Mouse (Mus musculus) R1 (cell line): Measurements from ENCODE around the gene Tsc1.

Experiments
- DNase-seq: peaks from one replicate; pipeline ENCODE4 v3.0.0-alpha.2; 2018; ENCODE audit warnings: low read depth, low spot score

Gene Tsc1

DNA sequence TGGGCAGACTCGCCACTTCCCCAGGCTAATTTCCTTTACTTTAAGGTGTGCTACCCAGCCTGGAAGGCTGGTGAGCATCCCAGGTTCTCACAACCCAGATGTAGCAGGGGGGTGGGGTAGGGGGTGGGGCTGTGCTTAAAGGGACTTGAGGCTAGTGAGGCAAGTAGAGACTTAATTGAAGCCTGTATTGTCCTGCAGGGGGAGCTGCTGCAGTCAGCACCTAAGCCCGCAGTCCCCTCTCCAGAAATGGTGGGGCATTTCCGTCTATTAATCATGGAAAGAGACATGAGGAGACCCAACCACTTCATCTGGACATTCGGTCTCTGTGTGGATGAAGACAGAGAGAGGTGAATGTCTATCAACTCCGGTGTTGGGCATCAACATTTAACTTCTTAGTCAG is 24.7 kb upstream of the Tsc1 start:
- peak; percentile 89 for DNase-seq

DNA sequence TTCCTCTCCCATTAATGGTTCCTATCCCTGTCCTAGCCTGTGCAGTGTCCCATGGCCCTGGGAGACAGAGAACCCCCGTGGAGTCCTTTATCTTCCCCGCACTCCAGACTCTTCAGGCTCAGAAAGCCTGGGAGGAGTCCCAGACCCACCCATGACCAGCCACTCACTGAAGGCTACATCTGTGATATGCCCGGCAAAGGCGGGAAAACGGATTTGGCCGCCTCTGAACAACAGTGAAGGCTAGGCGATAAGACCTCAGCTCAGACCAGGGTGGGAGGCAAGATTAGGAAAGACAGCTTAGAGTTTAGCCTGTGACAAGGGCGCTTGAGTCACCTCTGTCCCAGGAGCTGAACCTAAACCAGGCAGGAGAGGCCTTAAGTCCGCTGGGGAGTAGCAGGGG is 24.2 kb upstream of the Tsc1 start:
- DNase-seq, result no peak

DNA sequence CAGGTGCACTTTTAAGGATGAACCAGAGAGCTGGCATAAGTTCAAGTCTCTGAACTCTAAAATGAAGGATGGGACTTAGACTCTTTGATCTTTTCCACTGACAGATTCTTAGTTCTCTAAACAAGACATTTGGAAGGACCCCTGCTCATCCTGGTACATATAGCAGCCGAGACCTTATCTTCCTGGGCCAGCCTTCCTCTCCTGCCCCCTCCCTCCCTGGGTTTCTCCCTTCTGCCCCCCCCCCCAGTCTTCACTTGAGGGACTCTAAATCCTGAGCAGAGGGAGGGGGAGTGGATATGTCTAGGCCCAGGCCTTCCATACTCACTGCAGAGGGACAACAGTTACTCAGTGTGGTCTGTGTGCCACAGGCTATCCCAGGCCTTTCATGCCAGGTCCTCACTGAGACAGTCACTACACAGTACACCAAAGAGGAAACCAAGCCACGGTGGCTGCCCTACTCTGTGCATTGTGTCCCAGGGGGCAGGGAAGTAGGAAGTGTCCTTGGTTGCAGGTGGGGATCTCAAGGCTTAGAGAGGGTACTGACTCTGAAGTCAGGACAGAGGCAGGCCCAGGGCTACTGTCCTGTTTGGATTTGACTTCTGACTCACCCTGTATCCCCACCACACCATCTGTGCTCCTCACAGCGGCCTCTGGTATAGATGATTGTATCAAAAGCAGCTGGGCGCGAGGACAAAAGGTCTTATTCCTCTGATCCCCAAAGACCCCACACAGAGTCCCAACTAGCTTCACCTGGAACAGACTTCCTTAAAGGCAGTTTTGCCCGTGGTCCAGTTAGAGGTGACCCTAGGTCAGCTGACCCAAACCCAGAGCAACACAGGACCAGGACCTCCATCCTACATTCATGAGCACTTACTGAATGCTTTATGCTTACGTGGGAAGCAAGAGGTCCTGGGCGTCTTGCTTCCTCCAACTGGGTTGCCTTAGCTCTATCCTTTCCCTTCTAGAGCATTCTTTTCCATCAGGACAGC is 23.2 kb upstream of the Tsc1 start:
- DNase-seq, result no peak

DNA sequence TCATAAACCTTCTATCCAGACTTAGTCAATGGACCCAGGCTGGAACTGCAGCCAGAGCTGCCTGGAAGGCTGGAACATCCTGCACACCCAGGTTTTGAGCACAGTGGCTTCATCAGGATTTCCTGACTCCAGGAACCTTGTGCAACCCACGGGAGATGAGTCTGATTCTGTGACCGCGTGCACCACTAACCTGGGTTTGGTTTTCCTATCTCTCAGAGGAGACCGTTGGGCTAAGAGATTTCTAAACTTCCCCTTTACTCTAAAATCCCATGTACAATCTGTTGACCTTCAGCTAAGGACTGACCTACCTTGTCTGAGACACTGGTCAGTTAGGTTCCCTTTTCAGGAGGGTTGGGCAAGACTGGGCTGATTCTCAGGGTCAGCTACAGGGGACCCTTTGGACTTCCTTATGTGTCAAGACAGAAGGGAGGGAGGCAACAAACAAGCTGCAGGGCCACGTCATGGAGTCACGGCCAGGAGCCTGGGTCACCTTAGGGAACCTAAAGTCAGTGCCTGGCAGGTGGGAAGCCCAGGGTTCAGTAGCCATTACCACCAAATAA is 22.2 kb upstream of the Tsc1 start:
- no peak for DNase-seq

DNA sequence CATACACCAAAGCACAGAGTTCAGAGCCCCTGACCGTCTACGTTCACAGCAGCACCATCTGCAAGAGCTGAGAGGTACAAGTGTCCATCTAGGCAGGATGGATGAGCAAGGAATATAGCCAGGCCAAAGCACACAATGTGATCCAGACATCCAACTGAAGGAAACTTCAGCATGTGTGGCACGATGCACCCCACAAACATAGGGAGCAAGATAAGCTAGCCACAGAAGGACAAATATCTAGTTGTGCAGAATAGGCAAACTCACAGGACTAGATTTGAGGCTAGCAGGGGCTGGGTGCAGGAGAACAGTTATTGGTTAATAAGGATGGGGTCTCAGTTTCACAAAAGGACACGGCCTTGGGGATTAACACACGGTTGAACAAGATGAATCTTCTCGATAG is 21.7 kb upstream of the Tsc1 start:
- DNase-seq, result no peak

DNA sequence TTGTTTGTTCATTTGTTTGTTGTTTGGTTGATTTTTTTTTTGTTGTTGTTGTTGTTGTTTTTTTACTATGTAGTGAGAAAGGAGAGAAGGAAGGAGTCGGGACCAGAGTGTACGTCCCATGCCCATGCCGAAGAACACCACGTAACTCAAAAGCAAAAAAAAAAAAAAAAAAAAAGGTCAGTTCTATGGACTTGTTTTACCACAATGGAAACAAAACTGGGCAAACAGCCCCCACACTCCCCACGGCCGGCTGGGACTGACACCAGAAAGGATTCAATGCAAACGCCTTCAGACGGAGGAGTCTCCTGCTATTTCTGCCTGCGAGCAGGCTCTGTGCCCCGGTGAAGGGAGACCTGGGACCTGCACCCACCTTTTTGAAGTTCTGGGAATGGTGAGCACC is 20.5 kb upstream of the Tsc1 start:
- no peak for DNase-seq

DNA sequence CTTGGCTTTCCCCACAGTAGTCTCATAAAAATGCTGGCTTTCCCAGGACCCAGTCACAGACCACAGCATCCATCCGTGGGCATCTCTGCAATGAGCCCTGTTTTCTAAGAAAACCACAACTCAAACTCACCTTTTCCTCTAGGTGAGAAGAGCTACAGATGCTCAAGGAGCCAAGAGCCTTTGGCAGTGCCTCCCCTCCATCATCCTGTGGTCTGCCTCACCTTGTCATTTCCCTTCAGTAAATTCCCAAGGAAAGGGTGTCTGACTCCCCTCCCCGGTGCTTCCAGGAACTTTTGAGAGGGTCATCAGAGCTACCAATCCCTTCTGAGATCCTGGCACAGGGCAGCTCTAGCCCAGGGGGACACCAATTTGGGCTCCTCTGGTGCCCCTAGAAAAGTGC is 19.9 kb upstream of the Tsc1 start:
- DNase-seq, result no peak

DNA sequence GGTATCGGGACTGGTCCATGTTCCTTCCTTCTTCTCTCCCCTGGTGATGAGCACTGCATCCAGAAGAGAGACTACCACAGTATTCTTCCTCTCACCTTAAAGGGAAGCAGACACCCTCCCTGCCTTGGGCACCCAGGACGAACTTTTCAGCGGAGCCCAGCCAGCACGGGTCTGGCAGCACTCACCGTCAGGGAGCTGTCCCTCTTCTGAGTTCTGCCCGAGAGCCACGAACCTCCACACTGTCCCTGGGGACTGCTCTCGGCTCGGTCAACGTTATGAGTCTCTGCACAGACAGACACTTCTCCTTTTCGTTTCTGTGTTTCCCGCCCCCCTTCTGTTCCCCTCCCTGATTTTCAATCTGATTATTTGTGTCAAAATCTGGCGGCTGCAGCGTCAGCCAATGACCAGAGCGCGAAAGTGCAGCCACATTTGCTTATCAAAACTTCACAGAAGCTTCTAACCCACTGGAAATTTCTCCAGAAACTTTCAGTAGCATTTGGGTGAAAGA is 19.3 kb upstream of the Tsc1 start, which contains the start of gene Gfi1b:
TSS of gene Gfi1b (minus strand) at position 319 of the 508 bp plus-strand sequence.
- no peak for DNase-seq

DNA sequence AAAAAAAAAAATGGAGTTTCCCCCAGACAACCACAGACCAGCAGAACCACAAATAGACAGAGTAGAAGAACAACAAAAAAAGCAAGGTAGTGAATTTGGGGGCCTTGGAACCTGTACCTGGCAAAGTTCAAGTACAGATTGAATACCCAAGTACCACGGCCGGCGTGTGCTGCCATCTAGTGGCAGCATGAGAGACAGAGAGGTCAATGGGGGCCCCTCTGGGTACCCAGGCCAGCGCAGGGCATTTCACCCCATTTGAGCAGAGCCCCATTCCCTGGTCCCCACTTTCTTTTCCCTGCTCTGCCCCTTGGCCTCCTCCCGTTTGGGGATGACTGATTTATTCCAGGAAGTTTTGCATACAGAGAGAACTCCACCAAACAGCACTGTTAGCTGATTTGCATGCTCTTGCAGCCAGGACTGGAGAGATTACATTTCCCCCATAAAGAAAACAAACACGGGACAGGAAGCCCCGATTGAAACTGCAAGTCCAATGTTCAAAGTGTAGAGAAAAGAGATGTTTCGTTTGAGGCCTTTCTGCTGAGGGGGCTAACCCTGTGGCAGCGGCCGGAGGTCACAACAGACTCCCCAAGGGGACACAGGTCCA is 18.4 kb upstream of the Tsc1 start:
- peak; percentile 42 for DNase-seq

DNA sequence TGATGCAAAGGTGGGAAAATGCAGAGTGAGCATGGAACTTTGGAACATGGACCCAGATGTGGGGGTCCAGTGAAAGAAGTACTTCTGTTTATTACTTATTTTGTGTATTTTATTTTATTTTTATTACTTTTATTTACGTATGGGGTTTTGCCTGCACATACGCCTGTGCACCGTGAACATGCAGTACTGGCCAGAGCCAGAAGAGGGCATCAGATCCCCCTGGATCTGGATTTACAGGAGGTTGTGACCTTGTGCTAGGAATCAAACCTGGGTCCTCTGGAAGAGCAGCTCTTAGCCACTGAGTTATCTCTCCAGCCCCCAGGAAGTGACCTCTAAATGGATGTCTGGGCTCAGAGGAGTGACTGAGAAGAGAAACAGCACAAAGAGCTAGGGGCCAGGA is 16.2 kb upstream of the Tsc1 start:
- DNase-seq, result peak; percentile 64

DNA sequence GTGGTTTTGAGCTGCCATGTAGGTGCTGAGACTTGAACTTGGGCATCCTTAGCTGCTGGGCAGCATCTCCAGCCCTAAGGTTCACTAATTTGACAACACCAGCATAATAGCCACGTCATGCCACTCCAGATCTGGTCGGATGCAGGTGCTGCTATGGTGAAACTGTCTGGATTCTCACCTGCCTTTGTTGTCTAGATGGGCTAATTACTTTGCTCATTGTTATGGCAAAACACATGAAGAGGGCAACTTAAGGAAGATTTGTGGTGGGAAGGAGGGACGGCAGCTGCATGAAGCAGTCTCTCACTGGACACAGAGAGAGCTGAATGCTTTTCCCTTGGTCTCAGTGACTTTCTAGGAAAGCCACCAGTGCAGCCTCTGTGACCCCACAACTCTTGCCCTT is 15.0 kb upstream of the Tsc1 start:
- no peak for DNase-seq

DNA sequence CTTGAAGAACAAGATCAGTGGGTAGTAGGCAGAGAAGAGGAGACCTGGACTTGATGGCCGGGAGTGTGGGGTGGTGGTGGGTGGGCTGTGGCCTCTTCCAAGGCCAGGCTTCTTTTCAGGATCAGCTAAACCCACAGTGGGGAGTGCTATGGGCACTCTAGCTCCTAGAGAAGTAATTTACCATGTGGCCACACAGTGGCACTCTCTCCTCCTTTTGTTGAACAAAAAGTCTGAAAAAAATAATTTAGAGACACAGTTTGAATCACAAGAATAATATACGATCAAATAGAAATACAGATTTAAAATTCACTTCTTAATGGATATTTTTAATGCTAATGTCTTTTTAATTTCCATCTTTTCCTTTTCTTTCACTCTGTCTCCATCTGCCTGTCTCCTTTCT is 13.0 kb upstream of the Tsc1 start:
- no peak for DNase-seq

DNA sequence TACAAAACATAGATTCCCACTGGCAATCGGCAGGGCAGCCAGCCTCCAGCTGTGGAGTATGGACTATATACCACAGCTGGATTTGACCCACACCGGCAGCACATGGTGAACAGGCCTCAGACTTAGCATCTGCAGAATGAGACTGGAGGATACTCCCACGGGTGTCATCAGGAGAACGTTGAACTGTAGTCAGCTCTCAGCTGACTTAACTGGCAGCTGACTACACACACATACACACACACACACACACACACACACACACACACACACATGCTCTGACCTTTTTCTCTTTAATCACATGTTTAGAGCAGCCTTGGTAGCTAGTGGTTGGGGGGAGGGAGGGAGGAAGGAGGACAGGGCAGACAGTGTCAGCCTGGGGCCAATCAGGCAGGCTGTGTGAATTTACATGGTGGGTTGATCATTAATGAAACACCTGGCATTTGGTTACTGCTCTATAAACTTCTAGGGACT is 11.1 kb upstream of the Tsc1 start:
- DNase-seq, result no peak

DNA sequence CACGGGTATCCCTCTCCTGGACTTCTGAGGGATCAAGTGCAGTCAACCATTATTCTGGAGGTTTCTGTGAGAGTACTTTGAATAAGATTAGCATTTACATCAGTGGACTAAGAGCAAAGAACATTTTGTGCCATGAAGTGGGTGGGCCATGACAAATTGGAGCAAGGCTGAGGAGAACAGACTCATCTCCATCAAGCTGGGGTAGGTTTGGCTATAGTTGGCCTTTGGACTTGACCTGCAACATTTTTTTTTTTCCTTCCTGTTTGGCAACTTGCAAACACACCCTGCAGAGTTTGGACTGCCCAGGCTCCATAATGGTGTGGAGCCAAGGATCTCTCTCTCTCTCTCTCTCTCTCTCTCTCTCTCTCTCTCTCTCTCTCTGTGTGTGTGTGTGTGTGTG is 8.4 kb upstream of the Tsc1 start:
- DNase-seq, result no peak

DNA sequence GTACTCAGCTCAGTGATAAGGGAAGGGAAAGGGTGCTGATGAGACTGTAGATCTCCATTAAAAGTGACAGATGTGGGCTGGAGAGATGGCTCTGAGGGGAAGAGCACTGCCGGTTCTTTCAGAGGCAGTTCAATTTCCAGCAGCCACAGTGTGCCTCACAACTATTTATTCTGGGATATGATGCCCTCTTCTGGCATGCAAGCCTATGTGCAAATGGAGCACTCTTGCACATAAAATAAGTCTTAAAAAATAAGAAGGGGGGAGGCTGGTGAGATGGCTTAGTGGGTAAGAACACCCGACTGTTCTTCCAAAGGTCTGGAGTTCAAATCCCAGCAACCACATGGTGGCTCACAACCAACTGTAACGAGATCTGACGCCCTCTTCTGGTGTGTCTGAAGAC is 7.9 kb upstream of the Tsc1 start:
- DNase-seq, result no peak

DNA sequence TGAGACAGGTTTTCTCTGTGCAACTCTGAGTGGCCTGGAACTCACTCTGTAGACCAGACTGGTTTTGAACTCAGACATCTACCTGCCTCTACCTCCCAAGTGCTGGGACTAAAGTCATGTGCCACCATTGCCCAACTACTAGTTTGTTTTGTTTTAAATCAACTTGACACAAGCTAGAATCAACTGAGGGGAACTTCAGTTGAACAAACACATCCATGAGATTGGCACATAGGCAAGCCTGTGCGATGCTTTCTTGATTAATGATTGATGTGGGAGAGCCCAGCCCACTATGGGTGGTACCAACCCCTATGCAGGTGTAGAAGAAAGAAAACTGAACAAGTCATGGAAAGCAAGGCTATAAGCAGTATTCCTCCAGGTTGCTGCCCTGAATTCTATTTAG is 5.8 kb upstream of the Tsc1 start:
- no peak for DNase-seq

DNA sequence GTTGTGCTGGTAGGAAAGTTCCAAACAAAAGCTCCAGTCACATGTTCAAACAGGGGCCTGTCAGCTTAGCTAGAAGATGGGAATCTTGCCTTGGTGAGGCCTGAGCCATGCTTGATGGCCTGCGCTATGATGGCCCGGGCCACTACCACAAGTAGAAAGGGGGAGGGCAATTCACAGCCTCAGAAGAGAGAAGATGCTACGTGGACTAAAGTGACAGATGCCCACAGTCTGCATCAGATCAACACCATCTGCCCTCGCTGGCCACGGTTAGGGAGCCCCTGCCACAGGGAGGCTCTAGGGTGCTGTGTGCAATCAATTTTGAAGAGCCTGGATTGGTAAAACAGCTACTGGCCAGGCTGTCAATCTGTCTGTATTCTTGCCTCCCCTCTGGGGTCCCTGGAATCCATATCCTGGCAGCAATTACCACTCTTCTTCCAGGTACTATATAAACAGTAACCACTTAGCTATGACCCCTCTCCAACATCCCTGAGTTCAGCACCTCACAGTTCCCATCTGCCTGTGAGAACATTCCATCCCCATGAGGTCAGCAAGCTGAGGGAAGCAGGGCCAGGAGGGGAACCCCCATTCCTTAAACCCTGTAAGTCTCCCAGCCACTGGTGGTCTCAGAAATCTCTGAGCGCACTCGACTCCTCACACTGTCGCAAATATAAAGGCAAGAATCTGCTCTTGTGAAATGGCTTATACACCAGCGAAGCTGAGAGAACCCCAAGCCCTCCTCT is 3.8 kb upstream of the Tsc1 start:
- DNase-seq, result no peak

DNA sequence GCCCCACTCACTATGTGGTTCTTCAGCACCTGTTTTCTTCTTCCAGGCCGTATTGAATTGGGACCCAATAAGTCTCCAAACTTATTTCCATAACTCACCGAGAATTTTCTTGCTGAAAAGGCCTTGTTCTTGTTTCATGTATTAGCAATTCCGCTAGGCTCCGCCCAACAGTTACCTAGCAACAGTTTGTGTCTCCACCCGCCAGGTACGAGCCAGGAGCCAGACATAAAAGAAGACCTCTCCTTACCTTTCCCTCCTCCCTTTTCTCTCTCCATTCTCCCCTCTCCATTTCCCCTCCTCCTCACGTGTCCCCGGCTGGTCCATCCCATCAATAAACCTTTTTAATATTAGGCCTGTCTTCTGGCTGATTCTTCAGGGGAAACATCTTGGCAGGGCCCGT is 2.7 kb upstream of the Tsc1 start:
- DNase-seq, result peak; percentile 80

DNA sequence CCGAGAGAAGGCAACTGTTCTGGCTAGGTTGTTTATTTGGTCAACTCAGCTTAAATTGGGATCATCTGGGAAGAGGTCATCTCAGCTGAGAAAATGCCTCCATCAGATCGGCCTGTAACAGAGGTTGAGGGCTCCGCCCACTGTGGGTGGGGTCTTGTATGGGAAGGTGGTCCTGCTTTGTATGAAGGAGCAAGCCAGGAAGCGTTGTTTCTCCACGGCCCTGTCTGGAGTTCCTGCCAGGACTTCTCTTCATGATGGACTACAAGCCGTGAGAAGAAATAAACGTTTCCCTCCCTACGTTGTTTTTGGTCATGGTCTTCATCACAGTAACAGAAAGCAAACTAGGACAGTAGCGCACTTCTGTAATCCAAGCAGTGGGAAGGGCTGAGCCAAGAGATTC is 2.1 kb upstream of the Tsc1 start:
- peak; percentile 89 for DNase-seq

DNA sequence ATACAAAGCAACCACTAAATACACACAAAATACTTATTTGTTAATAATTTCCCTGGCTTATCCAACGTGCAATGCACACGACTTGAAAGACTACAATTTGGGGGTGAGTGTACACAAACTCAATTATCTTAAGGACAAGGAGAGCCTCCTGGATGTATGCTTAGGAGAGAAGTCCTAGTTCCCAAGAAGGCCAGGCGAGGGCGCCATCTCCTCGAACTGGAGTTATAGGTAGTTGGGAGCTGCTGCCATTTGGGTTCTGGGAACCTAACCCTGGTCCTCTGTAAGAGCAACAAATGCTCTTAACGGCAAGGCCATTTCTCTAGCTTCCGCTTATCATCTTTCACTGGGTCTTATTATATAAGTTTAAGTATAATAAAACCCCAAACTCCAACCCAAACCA is 1.2 kb upstream of the Tsc1 start:
- peak; percentile 92 for DNase-seq

DNA sequence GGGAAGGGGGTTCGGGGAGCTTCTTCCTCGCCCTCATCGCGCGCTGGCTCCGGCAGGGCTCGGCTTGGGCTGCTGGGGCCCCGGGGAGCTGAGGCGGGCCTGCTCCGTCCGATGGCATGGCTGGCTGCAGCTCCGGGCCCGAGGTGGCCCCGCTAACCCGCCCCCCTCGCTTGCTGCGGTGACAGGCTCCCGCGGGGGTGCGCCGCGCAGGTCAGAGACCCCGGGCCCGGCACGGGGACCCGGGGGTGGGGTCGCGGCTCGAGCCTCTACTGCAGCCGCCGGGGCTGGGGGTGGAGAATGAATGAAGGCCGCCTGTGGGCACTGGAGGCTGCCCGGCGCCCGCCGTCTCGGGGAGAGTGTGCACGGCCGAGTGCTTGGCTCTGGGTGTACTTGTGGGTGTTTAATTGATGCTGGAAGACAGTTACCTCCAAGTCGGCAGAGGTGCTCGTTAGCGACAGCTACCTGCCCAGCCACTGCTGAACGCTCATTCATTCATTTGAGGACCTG is 460 bp downstream of the Tsc1 start:
- DNase-seq, result peak; percentile 72

DNA sequence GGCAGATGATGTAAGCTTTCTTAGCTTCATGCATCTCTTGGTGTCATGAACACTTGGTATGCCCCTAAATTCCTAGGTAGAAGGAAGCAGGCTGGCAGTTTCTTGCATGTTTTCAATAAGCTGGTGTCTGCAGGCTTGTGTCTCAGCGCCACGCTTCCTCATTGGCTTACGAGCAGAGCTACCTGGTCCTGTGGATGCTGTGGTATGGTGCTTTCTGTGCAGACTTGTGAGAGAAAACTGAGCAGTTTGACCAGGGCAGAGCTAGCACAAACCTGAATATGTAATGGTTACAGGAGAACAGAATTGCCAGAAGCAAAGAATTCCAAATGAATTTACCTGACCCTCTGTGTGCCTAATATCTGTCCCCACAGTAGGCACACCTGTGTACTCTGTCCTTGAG is 2.1 kb downstream of the Tsc1 start:
- DNase-seq, result no peak
